Mouse (Mus musculus) mouse embryonic stem cell (cell line): ENCODE measurements around the gene Zmym4.
"Not testable (repeated sequence)": the region's sequence is repeated elsewhere in the genome, so short reads cannot be mapped to it uniquely, and the experiment has no call there.

Source experiments
- in situ Hi-C, 2 experiments: fragments of 300-500 bp; cut with MboI; formaldehyde crosslinking; loops; 1 replicate in 1 of 2; 3 replicates in 1 of 2; pipeline ENCODE4 v1.14.3; 2019 to 2020; ENCODE audit warnings: low sequenced_read_pairs in 2 of 2, low pct_unique_long_range_greater_than_20kb in 1 of 2, mixed read lengths in 1 of 2; ENCODE audit not compliant: unreplicated experiment in 1 of 2

The Zmym4 gene

DNA sequence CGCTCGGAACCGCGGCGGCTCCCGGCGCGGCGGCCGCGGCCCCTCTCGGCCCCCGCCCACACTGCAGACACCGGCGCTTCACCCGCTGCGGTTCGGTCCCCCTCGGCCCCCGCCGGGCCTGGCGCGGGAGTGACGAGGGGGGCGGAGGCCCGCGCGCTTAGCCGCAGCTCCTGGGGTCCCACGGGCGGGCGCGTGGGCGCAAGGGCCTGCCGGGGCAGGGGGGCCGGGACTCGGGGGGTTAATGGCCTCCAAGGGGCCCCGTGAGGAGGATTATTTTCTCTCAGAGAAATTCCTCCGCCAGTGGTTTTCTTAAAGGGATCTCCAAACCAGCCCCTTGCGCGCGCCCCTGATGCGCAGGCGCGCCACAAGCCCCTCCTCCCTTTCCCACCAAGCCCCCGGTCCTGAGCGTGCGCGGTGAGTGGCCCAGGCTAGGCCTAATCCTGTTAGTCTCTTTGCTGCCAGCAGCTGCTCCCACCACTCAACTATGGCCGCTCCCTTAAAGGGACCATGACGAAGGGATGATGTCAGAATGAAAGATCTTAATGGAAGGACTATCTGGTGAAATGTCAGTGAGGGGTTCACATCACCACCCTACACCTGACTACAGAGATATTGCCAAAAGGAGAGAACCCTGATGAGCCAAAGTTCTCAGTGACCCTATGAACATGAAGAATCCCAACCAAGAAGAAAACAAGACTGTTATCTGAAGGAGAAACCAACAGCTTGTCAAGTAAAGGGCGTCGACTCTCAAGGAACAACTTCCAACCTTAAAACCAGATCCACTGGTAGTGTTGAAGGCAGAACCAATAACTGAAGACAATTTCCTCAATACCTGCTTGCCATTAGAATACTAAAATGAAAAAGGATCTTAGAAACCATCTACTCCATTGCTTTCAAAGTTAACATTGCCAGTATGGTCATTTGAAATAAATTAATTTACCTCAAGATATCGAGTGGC is at the start of gene Zmym4:
TSS of gene Zmym4 (minus strand) at position 272 of the 958 bp plus-strand sequence.
- in situ Hi-C loops, result no loop called here

DNA sequence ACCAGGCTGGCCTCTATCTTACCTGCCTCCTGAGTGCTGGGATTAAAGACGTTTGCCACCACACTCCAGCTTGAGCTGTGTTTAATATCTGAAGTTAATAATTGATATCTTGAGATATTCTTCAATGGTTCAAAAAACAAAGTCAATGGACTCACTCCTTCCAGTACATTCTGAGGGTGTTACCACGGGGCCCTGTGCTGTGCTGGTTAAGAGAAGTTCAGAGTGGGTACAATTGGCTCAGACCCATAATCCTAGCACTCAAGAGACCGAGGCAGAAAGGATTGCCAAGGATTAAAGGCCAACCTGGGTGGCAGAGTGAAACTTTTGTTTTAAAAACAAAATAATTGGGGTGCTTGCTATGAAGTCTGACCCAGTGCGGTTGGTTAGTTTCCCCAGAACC is 48.4 kb upstream of the Zmym4 start:
- in situ Hi-C loops, result no loop called here

DNA sequence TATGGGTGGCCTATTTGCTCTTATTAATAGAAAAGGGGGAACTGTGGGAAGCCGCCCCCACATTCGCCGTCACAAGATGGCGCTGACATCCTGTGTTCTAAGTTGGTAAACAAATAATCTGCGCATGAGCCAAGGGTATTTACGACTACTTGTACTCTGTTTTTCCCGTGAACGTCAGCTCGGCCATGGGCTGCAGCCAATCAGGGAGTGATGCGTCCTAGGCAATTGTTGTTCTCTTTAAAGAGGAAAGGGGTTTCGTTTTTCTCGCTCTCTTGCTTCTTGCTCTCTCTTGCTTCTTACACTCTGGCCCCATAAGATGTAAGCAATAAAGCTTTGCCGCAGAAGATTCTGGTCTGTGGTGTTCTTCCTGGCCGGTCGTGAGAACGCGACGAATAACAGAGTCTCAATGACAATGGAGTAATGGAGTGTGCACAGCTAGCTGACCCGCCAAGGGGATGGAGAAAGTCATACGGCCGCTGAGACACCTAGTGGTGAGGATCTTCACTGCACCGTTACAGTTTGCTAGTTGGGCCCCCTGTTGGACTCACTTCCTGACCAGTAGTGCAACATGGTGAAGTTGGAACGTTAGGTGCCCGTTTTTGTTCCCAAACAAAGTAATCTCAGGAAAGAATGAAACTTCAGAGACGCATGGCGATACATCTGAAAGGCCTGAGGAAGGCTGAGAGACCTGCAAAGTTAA is 47.5 kb upstream of the Zmym4 start:
- in situ Hi-C loops, result not testable (repeated sequence)

DNA sequence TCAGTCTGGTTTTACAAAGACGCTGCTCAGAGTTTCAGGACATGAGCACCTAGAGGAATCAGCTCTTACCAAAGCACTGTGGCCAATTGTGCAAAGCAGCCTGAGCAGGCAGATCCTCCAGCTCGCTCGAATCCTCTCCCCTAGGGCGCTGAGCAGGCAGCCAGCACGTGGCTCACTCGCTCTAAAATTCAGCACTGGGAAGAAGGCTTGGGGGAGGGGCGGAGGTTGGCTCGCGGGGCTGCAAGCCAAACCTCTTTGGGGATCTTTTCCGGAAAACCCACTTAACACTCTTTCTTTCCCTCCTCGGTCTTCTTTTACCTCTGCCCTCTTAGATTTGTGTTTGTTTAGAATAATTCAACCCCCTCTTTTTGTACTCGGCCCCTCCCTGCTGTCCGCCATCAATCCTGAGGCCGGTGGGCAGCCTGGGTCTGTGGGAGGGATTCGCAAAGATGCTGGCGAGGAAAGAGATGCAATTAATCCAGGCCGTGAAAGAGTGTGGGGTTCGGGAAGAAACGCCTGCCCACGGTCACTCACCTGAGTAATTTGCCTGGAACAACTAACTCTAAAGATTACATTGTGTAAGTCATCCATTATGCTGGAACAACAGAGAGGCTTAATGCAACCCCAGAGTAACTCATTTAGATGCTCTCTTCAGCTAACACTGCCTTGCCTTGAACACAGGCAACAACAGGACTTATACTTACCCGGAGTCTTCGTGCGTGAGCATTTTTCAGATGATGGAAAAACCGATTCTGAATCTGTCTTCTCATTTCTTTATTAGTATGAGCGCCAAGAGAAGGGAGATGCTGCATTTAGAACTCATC is 37.4 kb upstream of the Zmym4 start:
- in situ Hi-C loops, result no loop called here

DNA sequence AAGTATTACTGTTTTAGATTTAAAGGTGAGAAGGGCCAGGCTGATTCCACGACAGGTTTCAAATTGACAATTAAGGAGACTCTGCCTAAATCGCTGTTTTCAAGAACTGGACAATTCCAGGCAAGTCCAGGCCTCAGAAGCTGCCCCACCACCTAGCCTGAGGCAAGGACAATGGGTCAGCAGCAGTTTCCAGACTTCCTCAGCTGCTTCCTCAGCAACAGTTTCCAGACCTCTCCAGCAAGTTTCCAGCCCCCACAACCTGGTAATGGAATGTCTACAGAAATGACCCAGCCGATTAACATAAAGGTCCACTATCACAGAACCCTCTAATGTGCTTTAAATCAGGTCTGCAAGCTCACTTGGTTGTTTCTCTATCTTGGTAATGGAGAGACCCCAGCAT is 36.4 kb upstream of the Zmym4 start:
- in situ Hi-C loops, result no loop called here

DNA sequence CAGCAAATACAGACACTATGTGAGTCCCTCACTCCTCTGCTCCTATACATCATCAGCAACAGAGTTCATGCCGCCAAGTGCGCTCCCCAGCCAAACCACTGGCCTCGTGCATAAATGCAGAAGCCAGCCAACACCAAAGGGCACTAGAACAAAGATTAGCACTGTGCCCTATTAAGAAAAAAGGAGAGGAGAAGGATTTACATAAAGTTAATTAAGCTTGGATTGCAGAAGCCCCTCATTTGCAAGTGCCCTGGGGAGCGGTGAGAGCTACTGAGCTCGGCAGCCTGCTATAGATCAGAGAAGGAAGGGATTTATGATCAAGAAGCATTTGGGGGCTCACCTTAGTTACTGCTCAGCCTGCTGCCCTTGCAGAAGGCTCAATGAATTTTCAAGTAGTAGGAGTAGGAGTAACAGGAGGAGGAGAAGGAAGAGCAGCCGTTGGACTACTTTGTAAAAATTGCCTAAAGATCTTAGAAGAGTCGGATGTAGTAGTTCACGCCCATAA is 32.7 kb upstream of the Zmym4 start:
- in situ Hi-C loops, result no loop called here

DNA sequence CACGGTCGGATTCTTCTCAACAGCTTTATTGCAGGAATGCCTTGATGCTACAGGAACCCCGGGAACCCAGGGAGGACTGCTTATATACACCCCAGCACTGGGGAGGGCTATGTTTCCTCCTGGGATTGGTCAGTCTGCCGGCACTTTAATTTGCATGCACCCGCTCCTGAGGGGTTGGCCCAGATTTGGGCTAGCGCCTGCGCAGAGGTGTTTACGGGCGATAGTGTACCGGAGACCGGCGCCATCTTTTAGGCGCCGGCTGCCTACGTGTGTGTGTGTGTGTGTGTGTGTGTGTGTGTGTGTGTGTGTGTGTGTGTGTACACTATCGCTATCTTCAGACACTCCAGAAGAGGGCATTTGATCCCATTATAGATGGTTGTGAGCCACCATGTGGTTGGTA is 31.4 kb upstream of the Zmym4 start:
- in situ Hi-C loops, result not testable (repeated sequence)

DNA sequence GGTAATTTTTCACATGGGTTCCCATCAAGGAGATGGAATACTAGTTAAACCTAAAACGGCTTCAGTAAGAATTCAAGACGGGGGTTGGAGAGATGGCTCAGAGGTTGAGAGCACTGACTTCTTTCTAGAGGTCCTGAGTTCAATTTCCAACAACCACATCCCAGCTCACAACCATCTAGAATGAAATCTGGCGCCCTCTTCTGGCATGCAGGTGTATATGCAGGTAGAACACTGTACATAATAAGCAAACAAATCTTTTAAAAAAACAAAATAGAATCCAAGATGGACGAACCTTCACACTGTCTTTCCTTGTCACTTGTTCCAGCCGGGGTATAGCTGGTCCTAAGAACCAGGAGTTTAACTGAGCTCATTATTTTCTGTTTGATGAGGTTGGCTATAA is 24.4 kb upstream of the Zmym4 start:
- in situ Hi-C loops, result no loop called here

DNA sequence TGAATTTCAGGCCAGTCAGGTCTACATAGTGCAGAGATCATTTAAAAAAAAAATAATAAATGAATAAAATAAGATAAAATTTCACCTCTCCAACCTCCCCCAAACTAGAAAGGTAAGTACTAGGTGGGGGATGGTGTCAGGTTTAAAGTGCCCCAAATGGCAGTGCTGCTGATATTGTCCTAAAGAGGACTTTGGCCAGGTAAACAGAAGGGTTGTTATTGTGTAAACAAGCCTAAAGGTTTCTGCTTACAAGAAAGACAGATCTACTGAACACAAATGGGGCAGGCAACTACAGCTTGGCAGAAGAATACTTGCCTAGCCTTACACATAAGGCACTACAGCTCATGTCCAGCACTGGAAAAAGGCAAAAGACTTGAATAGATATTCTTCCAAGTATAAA is 22.6 kb upstream of the Zmym4 start:
- in situ Hi-C loops, result no loop called here

DNA sequence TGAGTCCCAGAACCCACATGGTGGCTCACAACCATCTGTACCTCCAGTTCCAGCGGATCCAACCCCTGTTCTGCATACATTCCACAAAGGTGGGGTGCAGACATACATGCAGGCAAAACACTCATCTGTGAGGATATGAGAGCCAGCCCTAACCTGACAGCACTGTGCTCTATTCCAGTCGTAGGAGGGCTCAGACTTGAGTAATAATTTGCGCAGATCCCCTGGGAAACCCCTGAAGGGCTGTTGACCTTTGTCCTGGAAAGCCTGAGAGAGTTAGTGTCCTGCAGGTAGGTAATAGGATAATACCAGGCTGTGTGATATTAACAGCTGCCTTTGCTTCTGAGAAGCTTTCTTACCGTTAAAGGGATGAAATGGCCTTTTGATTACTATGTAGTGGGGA is 20.6 kb upstream of the Zmym4 start:
- in situ Hi-C loops, result no loop called here

DNA sequence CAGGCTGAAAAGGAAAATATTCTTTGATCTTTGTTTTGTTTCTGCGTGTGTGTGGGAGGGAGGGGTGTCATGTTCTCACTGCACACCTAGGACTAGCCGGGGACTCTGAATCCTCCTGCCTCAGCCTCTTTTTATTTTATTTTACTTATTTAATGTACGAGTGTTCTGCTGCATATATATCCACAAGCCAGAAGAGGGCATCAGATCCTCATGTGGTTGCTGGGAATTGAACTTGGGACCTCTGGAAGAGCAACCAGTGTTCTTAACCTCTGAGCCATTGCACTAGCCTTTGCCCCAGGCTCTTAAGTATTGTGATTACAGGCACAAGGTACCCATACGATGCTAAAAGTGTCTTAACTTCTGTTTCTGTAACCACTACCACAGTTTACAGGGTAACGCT is 18.8 kb upstream of the Zmym4 start:
- in situ Hi-C loops, result no loop called here

DNA sequence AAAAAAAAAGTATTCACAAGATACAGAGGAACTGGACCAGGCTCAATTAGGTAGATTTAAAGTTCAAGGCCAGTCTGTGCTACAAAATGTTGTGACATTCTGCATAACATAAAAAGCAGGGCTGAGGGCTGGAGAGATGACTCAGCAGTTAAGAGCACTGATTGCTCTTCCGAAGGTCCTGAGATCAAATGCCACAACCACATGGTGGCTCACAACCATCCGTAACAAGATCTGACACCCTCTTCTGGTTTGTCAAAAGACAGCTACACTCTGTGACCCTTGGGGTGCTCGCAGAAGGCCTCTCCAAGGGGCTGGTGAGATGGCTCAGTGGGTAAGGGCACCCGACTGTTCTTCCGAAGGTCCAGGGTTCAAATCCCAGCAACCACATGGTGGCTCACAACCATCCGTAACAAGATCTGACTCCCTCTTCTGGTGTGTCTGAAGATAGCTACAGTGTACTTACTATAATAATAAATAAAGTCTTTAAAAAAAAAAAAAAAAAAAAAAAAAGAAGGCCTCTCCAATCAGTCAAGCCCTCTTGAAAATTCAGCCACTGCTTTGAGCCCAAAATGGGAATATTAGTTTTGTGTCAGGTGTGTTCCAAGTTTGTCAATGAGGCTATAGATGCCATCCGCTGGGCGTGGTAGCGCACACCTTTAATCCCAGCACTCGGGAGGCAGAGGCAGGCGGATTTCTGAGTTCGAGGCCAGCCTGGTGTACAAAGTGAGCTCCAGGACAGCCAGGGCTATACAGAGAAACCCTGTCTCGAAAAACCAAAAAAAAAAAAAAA is 16.0 kb upstream of the Zmym4 start:
- in situ Hi-C loops, result not testable (repeated sequence)

DNA sequence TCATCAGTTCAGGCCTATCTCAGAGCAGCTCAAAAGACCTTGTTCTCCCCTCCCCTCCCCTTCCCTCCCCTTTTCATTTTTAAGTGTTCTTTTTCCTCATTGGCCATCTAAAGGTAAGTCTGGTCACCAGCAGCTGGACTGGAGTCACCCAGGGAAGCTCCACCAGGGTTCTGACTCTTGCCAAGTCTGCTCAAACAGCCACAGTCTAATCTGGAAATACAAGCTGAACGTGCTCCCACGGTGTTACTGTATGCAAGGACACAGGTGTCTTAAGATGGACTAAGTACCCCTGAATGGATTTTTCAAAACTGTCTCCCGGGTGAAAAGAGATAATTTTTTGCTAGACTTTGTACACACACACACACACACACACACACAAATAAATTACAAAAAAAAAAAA is 15.4 kb upstream of the Zmym4 start:
- in situ Hi-C loops, result no loop called here

DNA sequence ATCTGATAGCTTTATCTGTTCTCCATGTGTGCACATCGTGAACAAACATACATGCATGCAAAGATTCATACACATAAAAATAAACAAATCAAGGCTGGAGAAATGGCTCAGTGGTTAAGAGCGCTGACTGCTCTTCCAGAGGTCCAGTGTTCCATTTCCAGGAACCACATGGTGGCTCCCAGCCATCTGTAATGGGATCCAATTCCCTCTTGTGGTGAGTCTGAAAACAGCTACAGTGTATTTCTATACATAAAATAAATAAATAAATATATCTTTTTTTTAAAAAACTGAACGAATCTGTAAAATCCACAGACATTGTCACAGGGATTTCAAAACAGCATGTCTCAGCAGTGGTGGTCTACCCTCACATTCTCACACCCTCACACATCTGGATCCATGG is 10.8 kb upstream of the Zmym4 start:
- in situ Hi-C loops, result no loop called here

DNA sequence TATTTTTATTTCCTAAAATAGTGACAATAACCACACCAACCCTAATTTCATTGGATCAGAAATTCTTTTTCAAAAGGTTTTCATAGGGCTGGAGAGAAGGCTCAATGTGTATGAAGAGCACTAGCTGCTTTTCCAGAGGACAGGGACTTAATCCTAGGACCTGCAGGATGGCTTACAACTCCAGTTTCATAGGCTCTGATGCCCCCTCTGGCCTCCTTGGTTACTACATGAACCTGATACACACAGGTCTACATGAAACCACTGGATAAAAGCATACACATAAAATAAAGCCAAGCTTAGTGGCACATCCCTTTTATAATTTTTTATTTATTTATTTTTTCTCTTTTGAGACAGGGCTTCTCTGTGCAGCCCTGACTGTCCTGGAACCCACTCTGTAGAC is 9.5 kb upstream of the Zmym4 start:
- in situ Hi-C loops, result no loop called here

DNA sequence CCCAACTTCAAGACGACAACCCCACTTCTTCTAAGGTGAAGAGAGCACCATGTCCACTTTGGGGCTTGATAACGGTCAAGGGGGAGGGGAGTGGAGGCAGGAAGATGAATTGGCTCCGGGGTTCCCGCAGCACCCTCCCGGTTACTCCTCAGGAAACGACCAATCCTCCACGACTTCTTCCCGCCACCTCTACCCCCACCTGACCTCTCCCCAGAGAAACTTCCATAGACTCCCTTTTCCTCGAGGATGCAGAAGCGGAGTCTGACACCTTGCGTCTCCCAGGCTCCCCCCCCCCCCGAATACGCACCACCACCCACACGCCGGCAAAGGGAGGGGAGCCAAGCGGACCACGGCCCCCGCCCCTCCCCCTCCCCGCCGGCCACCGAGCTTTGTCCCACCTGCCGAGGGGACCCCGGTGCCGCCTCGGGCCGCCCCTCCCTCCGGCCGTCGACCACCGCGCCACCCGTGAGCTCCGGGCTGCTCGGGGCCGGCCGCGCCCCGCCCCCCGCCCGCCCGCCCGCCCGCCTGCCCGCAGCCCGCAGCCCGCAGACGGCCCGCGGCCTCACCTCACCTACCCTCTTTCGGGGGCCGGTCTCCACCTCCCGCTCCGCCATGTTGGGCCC is 583 bp downstream of the Zmym4 start:
- in situ Hi-C loops, result no loop called here

DNA sequence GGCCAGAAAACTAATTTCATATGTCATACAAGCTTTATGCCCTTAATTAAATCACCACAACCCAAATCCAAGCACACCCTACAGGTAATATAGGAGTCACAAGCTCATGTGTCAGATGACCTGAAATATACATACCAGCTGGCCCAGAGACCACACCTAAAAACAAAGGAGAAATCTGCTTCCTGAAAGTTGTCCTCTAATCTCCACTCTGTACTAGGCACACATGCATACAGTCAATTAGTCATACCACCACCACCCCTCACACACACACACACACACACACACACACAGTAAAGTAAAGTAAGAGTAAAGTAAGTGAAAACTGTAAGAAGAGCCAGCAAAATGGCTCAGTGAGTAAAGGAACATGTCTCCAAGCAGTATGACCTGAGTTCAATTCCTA is 9.3 kb downstream of the Zmym4 start:
- in situ Hi-C loops, result no loop called here

DNA sequence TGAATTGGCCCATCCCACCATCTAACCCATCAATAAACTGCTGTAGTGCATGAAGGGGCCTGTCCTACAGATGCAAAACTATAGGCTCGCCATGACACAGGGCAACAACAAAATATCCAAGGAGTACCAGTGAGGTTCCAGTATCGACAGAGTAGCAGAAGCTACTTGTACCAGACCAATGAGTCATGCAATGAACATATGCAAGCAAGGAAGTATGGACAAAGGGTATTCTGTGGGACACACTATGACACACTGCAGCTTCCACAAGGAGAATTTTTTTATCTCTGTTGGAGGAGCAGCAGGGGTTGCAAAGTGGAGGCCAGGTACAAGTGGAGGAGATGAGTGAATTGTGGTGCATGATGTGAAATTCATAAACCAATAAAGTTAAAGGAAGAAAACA is 9.7 kb downstream of the Zmym4 start:
- in situ Hi-C loops, result no loop called here
